Mouse (Mus musculus) midbrain, embryonic 10.5 days (tissue): ENCODE measurements at regions not wholly inside any gene's neighbourhood (a gene's known extent, or its start where the extent isn't known, plus 50 kb on each side); places are given as distances from the start of the nearest gene placed in this dataset.
"Not testable (repeated sequence)": the region's sequence is repeated elsewhere in the genome, so short reads cannot be mapped to it uniquely, and the experiment has no call there.

ENCODE experiments used
- DNase-seq: peaks from one replicate; pipeline ENCODE4 v3.0.0-alpha.2; 2017; ENCODE audit warnings: low spot score
- H3K27ac ChIP-seq: fragments of 300-500 bp; sonication (generic); replicated peaks from 2 replicates; pipeline ENCODE4 v1.5.1; 2016; ENCODE audit warnings: mild to moderate bottlenecking
- H3K27me3 ChIP-seq: fragments of 300-500 bp; sonication (generic); 2 replicates; pipeline ENCODE4 v1.6.1; 2016; ENCODE audit warnings: low read depth, mild to moderate bottlenecking; ENCODE audit not compliant: poor library complexity, severe bottlenecking
- H3K36me3 ChIP-seq: fragments of 300-500 bp; sonication (generic); 2 replicates; pipeline ENCODE4 v1.6.1; 2016; ENCODE audit warnings: mild to moderate bottlenecking, moderate library complexity
- H3K4me1 ChIP-seq: fragments of 300-500 bp; sonication (generic); 2 replicates; pipeline ENCODE4 v1.6.1; 2016
- H3K4me3 ChIP-seq: fragments of 300-500 bp; sonication (generic); 2 replicates; pipeline ENCODE4 v1.5.1; 2016; ENCODE audit warnings: mild to moderate bottlenecking, moderate library complexity
- H3K9me3 ChIP-seq: fragments of 300-500 bp; sonication (generic); replicated peaks from 2 replicates; pipeline ENCODE4 v1.6.1; 2016; ENCODE audit warnings: mild to moderate bottlenecking
- WGBS: fragments of 180-500 bp; shearing (Covaris S2); methylation state at CpG from one replicate; pipeline ENCODE4 v1.1.7; 2016; 5-methylcytosine and 5-hydroxymethylcytosine counted together

GRCm38 (mm10) chr14:33691690-33692089, 102.7 kb downstream of the Ptpn20 start:
- H3K4me3 ChIP-seq = no peak overlapping the region
- WGBS = 80% methylated on average over 2 of the region's 2 CpGs
- H3K9me3 ChIP-seq = no peaks in the 10 kb centered on the region
- no peaks in the 10 kb centered on the region for H3K27me3 ChIP-seq
- H3K36me3 ChIP-seq = no peaks in the 10 kb centered on the region
- H3K27ac ChIP-seq = no peak overlapping the region
- H3K4me1 ChIP-seq = peaks cover 8% of the 10 kb centered on the region
- no peak for DNase-seq

- Histone ChIP-seq H3K9me3 (no peaks in the 10 kb centered on the region), H3K27me3 (no peaks in the 10 kb centered on the region; the same call in 1 of the 2 replicates), H3K27ac (no peak overlapping the region), H3K36me3 (no peaks in the 10 kb centered on the region), H3K4me3 (no peak overlapping the region), H3K4me1 (no peaks in the 10 kb centered on the region)
- 64% methylated on average over 2 of the region's 2 CpGs for WGBS
- no peak for DNase-seq
Observed at GRCm38 (mm10) chr14:33694224-33694623, 105.2 kb downstream of the Ptpn20 start.

DNA sequence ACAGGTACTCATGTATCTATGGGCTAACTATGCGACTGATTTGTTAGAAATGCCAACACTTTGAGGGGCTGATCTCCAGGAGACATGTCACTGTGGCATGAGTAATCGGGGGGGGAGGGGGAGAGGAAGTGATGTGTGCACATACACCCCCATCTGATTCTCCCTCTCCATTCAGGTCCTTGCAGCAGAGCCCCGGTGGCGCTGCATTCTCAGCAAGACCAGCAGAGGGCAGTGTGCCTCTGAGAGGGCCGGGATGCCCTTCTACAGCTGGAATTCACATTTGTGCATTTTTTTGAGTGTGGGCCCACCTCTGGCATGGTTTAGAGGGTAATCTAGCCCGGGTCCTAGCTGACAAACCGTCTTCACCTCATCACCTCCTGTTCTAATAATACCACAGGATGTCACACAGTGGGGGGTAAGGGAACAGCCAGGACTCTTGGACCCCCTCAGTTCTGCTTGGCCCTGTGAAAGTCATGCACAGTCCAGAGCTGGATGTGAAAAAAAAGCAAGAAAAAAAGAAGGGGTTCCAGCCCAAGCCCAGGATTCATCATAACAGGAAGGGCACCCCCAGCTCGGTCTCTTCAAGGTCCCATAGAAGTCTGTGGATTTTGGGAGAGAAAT, 106.5 kb downstream of the Ptpn20 start:
- WGBS = 24% methylated on average over 8 of the region's 8 CpGs
- Histone ChIP-seq H3K27me3 (no peaks in the 10 kb centered on the region; the same call in 1 of the 2 replicates), H3K27ac (no peak overlapping the region), H3K4me1 (no peaks in the 10 kb centered on the region), H3K36me3 (no peaks in the 10 kb centered on the region), H3K9me3 (no peaks in the 10 kb centered on the region), H3K4me3 (no peak overlapping the region)
- DNase-seq = peak; percentile 70

GRCm38 (mm10) chr14:33696817-33697216, 107.8 kb downstream of the Ptpn20 start:
- Histone ChIP-seq H3K27ac (no peak overlapping the region), H3K36me3 (no peaks in the 10 kb centered on the region), H3K9me3 (no peaks in the 10 kb centered on the region), H3K4me3 (no peak overlapping the region), H3K27me3 (no peaks in the 10 kb centered on the region; the same call in 1 of the 2 replicates), H3K4me1 (no peaks in the 10 kb centered on the region)
- no peak for DNase-seq
- WGBS = 82% methylated on average over 3 of the region's 3 CpGs

GRCm38 (mm10) chr14:33699777-33700438, 110.9 kb downstream of the Ptpn20 start:
- no peak for DNase-seq
- 84% methylated on average over 13 of the region's 13 CpGs for WGBS
- Histone ChIP-seq H3K4me1 (no peaks in the 10 kb centered on the region), H3K27ac (no peak overlapping the region), H3K27me3 (no peaks in the 10 kb centered on the region; the same call in 1 of the 2 replicates), H3K36me3 (no peaks in the 10 kb centered on the region), H3K4me3 (no peak overlapping the region), H3K9me3 (no peaks in the 10 kb centered on the region)

DNA sequence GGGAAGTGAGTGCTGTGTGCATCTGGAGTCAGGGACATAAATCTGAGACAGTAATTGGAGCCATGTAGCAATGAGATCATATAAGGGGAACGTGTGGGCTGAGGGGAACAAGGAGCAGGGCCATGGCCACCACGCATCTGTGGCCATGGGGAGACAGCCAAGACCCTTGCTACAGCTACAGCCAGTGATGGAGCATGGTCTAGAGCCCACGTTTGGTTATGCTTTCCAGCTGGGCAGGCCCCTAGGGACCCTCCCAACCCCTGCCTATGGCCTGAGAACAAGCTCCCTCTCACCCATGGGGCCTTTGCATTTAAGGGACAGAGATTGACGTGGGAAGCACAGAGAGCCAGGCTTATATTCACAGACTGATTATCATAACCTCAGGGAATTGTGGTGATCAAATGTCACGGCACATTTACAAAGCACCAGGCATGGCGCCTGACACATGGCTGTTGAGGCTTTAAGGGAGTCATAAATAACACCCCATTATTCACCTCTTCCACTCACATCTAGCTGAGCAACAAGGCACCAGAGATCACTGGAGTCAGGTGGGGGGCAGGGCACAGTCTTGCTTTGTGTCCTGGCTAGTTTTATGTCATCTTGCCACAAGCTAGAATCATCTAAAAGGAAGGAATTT, 118.8 kb downstream of the Ptpn20 start:
- no peak overlapping the region for H3K27ac ChIP-seq
- H3K36me3 ChIP-seq = no peaks in the 10 kb centered on the region
- no peak for DNase-seq
- no peak overlapping the region for H3K4me3 ChIP-seq
- H3K4me1 ChIP-seq = peaks cover 4% of the 10 kb centered on the region
- 83% methylated on average over 6 of the region's 6 CpGs for WGBS
- no peaks in the 10 kb centered on the region for H3K9me3 ChIP-seq
- H3K27me3 ChIP-seq = no peaks in the 10 kb centered on the region

DNA sequence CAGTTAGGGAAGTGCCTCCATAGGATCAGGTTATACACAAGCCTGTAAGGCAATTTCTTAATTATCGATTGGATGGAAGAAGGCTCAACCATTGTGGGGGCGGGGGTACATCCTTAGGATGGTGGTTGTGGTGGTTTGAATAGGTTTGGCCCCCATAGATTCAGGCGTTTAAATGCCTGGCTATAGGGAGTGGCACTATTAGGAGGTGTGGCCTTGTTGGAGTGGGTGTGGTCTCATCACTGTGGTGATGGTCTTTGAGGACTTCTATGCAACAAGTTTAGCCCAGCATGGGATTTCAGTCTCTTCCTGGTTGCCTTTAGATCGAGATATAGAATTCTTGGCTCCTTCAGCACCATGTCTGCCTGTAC, 119.3 kb downstream of the Ptpn20 start:
- no peaks in the 10 kb centered on the region for H3K27me3 ChIP-seq
- 87% methylated on average over 4 of the region's 4 CpGs for WGBS
- H3K27ac ChIP-seq = no peak overlapping the region
- peaks cover 4% of the 10 kb centered on the region for H3K4me1 ChIP-seq
- no peak for DNase-seq
- no peaks in the 10 kb centered on the region for H3K9me3 ChIP-seq
- H3K4me3 ChIP-seq = no peak overlapping the region
- no peaks in the 10 kb centered on the region for H3K36me3 ChIP-seq

DNA sequence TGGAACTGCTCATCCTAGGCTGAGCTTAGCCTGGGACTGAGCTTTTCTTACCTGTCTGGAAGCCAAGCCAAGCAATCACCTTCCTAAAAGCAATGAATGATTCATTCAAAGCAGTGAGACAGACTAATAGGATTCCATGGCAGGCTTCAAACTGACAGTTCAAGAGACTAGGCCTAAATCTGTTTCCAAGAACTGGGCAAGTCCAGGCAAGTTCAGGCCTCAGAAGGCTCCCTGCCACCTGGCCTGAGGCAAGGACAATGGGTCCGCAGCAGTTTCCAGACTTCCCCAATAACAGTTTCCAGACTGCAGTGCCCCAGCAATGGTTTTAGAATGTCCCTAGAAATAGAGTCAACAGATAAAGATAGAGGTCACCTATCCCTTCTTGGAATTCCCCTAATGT, 123.5 kb downstream of the Ptpn20 start:
- no peak overlapping the region for H3K4me3 ChIP-seq
- no peaks in the 10 kb centered on the region for H3K36me3 ChIP-seq
- no peaks in the 10 kb centered on the region for H3K9me3 ChIP-seq
- H3K27ac ChIP-seq = no peak overlapping the region
- 92% methylated on average over 1 of the region's 1 CpGs for WGBS
- peaks cover 4% of the 10 kb centered on the region for H3K4me1 ChIP-seq
- no peaks in the 10 kb centered on the region for H3K27me3 ChIP-seq
- no peak for DNase-seq

- Histone ChIP-seq H3K4me1 (no peaks in the 10 kb centered on the region), H3K4me3 (no peak overlapping the region), H3K27me3 (no peaks in the 10 kb centered on the region), H3K9me3 (no peaks in the 10 kb centered on the region), H3K36me3 (no peaks in the 10 kb centered on the region), H3K27ac (no peak overlapping the region)
- DNase-seq = no peak
- 88% methylated on average over 6 of the region's 6 CpGs for whole genome bisulfite sequencing
Observed at GRCm38 (mm10) chr14:33719651-33720050, 130.6 kb downstream of the Ptpn20 start.

- H3K27me3 ChIP-seq, H3K4me3 ChIP-seq, H3K36me3 ChIP-seq, H3K4me1 ChIP-seq, H3K9me3 ChIP-seq, H3K27ac ChIP-seq, DNase-seq: not testable (repeated sequence)
- 86% methylated on average over 5 of the region's 5 CpGs for WGBS
Observed at GRCm38 (mm10) chr14:33722379-33723145, 133.6 kb downstream of the Ptpn20 start.

- 92% methylated on average over 10 of the region's 10 CpGs for WGBS
- no peak for DNase-seq
Observed at GRCm38 (mm10) chr14:33726500-33726899, 137.5 kb downstream of the Ptpn20 start.

GRCm38 (mm10) chr14:33729115-33729884, 140.3 kb downstream of the Ptpn20 start:
- Histone ChIP-seq H3K9me3 (no peaks in the 10 kb centered on the region), H3K4me3 (no peak overlapping the region), H3K36me3 (no peaks in the 10 kb centered on the region), H3K27me3 (no peaks in the 10 kb centered on the region), H3K4me1 (peaks cover 23% of the 10 kb centered on the region), H3K27ac (no peak overlapping the region)
- 79% methylated on average over 14 of the region's 14 CpGs for WGBS
- DNase-seq = no peak

More at GRCm38 (mm10) chr14:33726500-33726899, 137.5 kb downstream of the Ptpn20 start:
- Histone ChIP-seq H3K36me3 (no peaks in the 10 kb centered on the region), H3K4me3 (no peak overlapping the region), H3K27me3 (no peaks in the 10 kb centered on the region), H3K27ac (no peak overlapping the region), H3K9me3 (no peaks in the 10 kb centered on the region), H3K4me1 (peaks cover 10% of the 10 kb centered on the region)
